Mouse (Mus musculus) kidney, adult 2 months (tissue): ENCODE measurements around the gene Olfr1288.

Experiments used
- CTCF ChIP-seq: fragments of 200-500 bp; conservative IDR thresholded peaks from 2 replicates; pipeline ENCODE4 v1.5.1; 2011; ENCODE audit warnings: low read depth, mild to moderate bottlenecking, control low read depth, low read length, moderate library complexity, mixed read lengths; ENCODE audit not compliant: insufficient read depth, insufficient read length
- POLR2A ChIP-seq: fragments of 200-500 bp; IDR thresholded peaks from one replicate; pipeline ENCODE4 v1.6.1; 2011; ENCODE audit warnings: low read depth, low read length, control low read depth

- no peak for TF ChIP-seq CTCF
- no peak for TF ChIP-seq POLR2A
These were observed 43.5 kb downstream of the Olfr1288 start for GRCm38 (mm10) chr2:111517451-111517850.
